Mouse (Mus musculus): ENCODE measurements around the gene Raly.

DNA sequence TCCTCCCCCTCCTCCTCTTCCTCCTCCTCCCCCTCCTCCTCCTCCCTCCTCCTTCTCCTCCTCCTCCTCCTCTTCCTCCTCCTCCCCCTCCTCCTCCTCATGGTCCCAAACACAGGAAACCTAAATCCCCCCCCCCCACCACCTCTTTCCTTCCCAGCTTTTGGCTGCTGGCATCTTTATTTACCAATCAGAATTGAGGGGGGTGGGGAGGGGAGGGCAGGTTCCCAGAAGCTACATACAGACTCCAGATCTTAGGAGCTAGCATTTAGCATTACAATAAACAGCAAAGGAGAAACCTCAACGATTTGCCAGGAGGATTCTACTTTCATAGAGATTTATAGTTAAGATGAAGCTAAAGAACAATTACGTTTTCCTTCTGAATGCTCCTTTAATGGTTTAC lies 114.9 kb downstream of the Raly start:
- TF ChIP-seq POLR2A (IDR thresholded peaks at IDR 0.05; ENCODE audit: borderline replicate concordance, control insufficient read depth, low read depth, low read length) (no peak), CTCF (IDR thresholded peaks at IDR 0.05; ENCODE audit: control insufficient read depth, insufficient read depth, low read length) (no peak)

All from bone marrow, adult 2 months (tissue).